Mouse (Mus musculus) midbrain, embryonic 14.5 days (tissue): ENCODE measurements at regions not wholly inside any gene's neighbourhood (a gene's known extent, or its start where the extent isn't known, plus 50 kb on each side); places are given as distances from the start of the nearest gene placed in this dataset.
A peak's percentile ranks its signal among the peaks of the same experiment; 100 is the strongest.

Experiments used
- ATAC-seq: fragments of 200-750 bp; cut with Nextera tagmentation; 2 replicates; pipeline ENCODE4 v1.8.0; 2017; ENCODE audit warnings: moderate number of reproducible peaks, moderate library complexity; ENCODE audit not compliant: low FRiP score, low TSS enrichment
- DNase-seq: peaks from one replicate; pipeline ENCODE4 v3.0.0-alpha.2; 2015
- H3K27ac ChIP-seq: fragments of 300-500 bp; sonication (generic); replicated peaks from 2 replicates; pipeline ENCODE4 v1.5.1; 2014; ENCODE audit warnings: mild to moderate bottlenecking, low read depth, low read length, moderate library complexity
- H3K27me3 ChIP-seq: fragments of 300-500 bp; sonication (generic); 2 replicates; pipeline ENCODE4 v1.6.1; 2014; ENCODE audit warnings: low read length, control low read depth, mixed read lengths; ENCODE audit not compliant: control insufficient read depth, insufficient read depth
- H3K36me3 ChIP-seq: fragments of 300-500 bp; sonication (generic); 2 replicates; pipeline ENCODE4 v1.6.1; 2014; ENCODE audit warnings: low read length, control low read depth; ENCODE audit not compliant: control insufficient read depth, insufficient read depth
- H3K4me1 ChIP-seq: fragments of 300-500 bp; sonication (generic); 2 replicates; pipeline ENCODE4 v1.6.1; 2014; ENCODE audit warnings: mild to moderate bottlenecking, antibody characterized with exemption, low read length, control low read depth; ENCODE audit not compliant: control insufficient read depth, insufficient read depth
- H3K4me2 ChIP-seq: fragments of 300-500 bp; sonication (generic); 2 replicates; pipeline ENCODE4 v1.6.1; 2014; ENCODE audit warnings: mild to moderate bottlenecking, low read length, moderate library complexity
- H3K4me3 ChIP-seq: fragments of 300-500 bp; sonication (generic); replicated peaks from 2 replicates; pipeline ENCODE4 v1.5.1; 2014; ENCODE audit warnings: low read depth, low read length
- H3K9ac ChIP-seq: fragments of 300-500 bp; sonication (generic); replicated peaks from 2 replicates; pipeline ENCODE4 v1.6.1; 2014; ENCODE audit warnings: mild to moderate bottlenecking, low read length, moderate library complexity
- H3K9me3 ChIP-seq: fragments of 300-500 bp; sonication (generic); 2 replicates; pipeline ENCODE4 v1.6.1; 2016; ENCODE audit warnings: low read length, control low read depth, mixed read lengths; ENCODE audit not compliant: control insufficient read depth
- WGBS: fragments of 180-500 bp; shearing (Covaris S2); extraction: QIAGEN DNeasy Blood & Tissue Kit; methylation state at CpG from one replicate; pipeline ENCODE4 v1.1.7; 2014; 5-methylcytosine and 5-hydroxymethylcytosine counted together

- 95% methylated on average over 5 of the region's 5 CpGs for WGBS
- H3K4me1 ChIP-seq: no peaks in the 10 kb centered on the region
- DNase-seq: no peak
- H3K4me3 ChIP-seq: no peak overlapping the region
- H3K36me3 ChIP-seq: no peaks in the 10 kb centered on the region
- no peaks in the 10 kb centered on the region for H3K9me3 ChIP-seq
- no peak overlapping the region for H3K9ac ChIP-seq
- no peaks in the 10 kb centered on the region for H3K27me3 ChIP-seq
- no peak overlapping the region for H3K4me2 ChIP-seq
- ATAC-seq: no peak
- no peak overlapping the region for H3K27ac ChIP-seq
Measured at GRCm38 (mm10) chr10:68378212-68378611, 99.7 kb upstream of the Arid5b start.

GRCm38 (mm10) chr10:68377479-68377878, 98.9 kb upstream of the Arid5b start:
- Histone ChIP-seq H3K4me2 (no peak overlapping the region), H3K27me3 (no peaks in the 10 kb centered on the region), H3K27ac (no peak overlapping the region), H3K4me1 (no peaks in the 10 kb centered on the region), H3K4me3 (no peak overlapping the region), H3K9me3 (no peaks in the 10 kb centered on the region), H3K9ac (no peak overlapping the region), H3K36me3 (no peaks in the 10 kb centered on the region)
- 96% methylated on average over 4 of the region's 4 CpGs for WGBS
- no peak for DNase-seq
- no peak for ATAC-seq

GRCm38 (mm10) chr10:68373875-68374274, 95.3 kb upstream of the Arid5b start:
- Histone ChIP-seq H3K4me1 (no peaks in the 10 kb centered on the region), H3K27me3 (no peaks in the 10 kb centered on the region), H3K4me3 (no peak overlapping the region), H3K27ac (no peak overlapping the region), H3K9me3 (no peaks in the 10 kb centered on the region), H3K36me3 (no peaks in the 10 kb centered on the region), H3K9ac (no peak overlapping the region), H3K4me2 (no peak overlapping the region)
- WGBS: 77% methylated on average over 5 of the region's 5 CpGs
- no peak for DNase-seq
- no peak for ATAC-seq

- no peak overlapping the region for H3K9ac ChIP-seq
- H3K27me3 ChIP-seq: no peaks in the 10 kb centered on the region
- H3K27ac ChIP-seq: no peak overlapping the region
- H3K9me3 ChIP-seq: no peaks in the 10 kb centered on the region
- WGBS: 93% methylated on average over 6 of the region's 6 CpGs
- no peak overlapping the region for H3K4me2 ChIP-seq
- H3K4me3 ChIP-seq: no peak overlapping the region
- no peaks in the 10 kb centered on the region for H3K4me1 ChIP-seq
- DNase-seq (no peak), ATAC-seq (no peak)
- H3K36me3 ChIP-seq: no peaks in the 10 kb centered on the region
Measured at GRCm38 (mm10) chr10:68371785-68372184, 93.2 kb upstream of the Arid5b start.

- 89% methylated on average over 8 of the region's 8 CpGs for WGBS
- no peak for ATAC-seq
Measured at GRCm38 (mm10) chr10:68370986-68371385, 92.4 kb upstream of the Arid5b start.

GRCm38 (mm10) chr10:68366796-68367195, 88.3 kb upstream of the Arid5b start:
- 0 out of 2 replicates have a peak, but pooled peaks cover 8% of the 10 kb centered on the region for H3K9me3 ChIP-seq
- no peaks in the 10 kb centered on the region for H3K27me3 ChIP-seq
- H3K36me3 ChIP-seq: no peaks in the 10 kb centered on the region
- no peak overlapping the region for H3K4me2 ChIP-seq
- WGBS: 91% methylated on average over 3 of the region's 3 CpGs
- H3K4me1 ChIP-seq: no peaks in the 10 kb centered on the region
- DNase-seq (no peak), ATAC-seq (no peak)
- no peak overlapping the region for H3K9ac ChIP-seq
- no peak overlapping the region for H3K27ac ChIP-seq
- no peak overlapping the region for H3K4me3 ChIP-seq

More at GRCm38 (mm10) chr10:68370986-68371385, 92.4 kb upstream of the Arid5b start:
- Histone ChIP-seq H3K9me3 (no peaks in the 10 kb centered on the region), H3K4me3 (no peak overlapping the region), H3K27ac (no peak overlapping the region), H3K4me1 (no peaks in the 10 kb centered on the region), H3K27me3 (no peaks in the 10 kb centered on the region), H3K36me3 (no peaks in the 10 kb centered on the region), H3K4me2 (no peak overlapping the region), H3K9ac (no peak overlapping the region)
- no peak for DNase-seq

- Histone ChIP-seq H3K27me3 (no peaks in the 10 kb centered on the region), H3K9me3 (0 out of 2 replicates have a peak, but pooled peaks cover 8% of the 10 kb centered on the region), H3K9ac (no peak overlapping the region), H3K27ac (no peak overlapping the region), H3K4me3 (no peak overlapping the region), H3K36me3 (no peaks in the 10 kb centered on the region), H3K4me1 (peaks cover 3% of the 10 kb centered on the region), H3K4me2 (no peak overlapping the region)
- DNase-seq (no peak), ATAC-seq (no peak)
- WGBS: 86% methylated on average over 6 of the region's 6 CpGs
Measured at GRCm38 (mm10) chr10:68360765-68361483, 82.4 kb upstream of the Arid5b start.

GRCm38 (mm10) chr10:68359135-68359534, 80.6 kb upstream of the Arid5b start:
- Histone ChIP-seq H3K4me1 (peaks cover 12% of the 10 kb centered on the region), H3K27ac (no peak overlapping the region), H3K9me3 (0 out of 2 replicates have a peak, but pooled peaks cover 3% of the 10 kb centered on the region), H3K4me2 (no peak overlapping the region), H3K9ac (no peak overlapping the region), H3K27me3 (no peaks in the 10 kb centered on the region), H3K36me3 (no peaks in the 10 kb centered on the region), H3K4me3 (no peak overlapping the region)
- 95% methylated on average over 2 of the region's 2 CpGs for WGBS
- DNase-seq (no peak), ATAC-seq (no peak)

- Histone ChIP-seq H3K9me3 (no peaks in the 10 kb centered on the region), H3K36me3 (no peaks in the 10 kb centered on the region), H3K4me1 (peaks cover 16% of the 10 kb centered on the region), H3K27ac (no peak overlapping the region), H3K9ac (no peak overlapping the region), H3K4me2 (no peak overlapping the region), H3K27me3 (no peaks in the 10 kb centered on the region), H3K4me3 (no peak overlapping the region)
- WGBS: 77% methylated on average over 6 of the region's 6 CpGs
- ATAC-seq (no peak; the same call in 1 of the 2 replicates), DNase-seq (peak; percentile 33)
Measured at GRCm38 (mm10) chr10:68356973-68357372, 78.4 kb upstream of the Arid5b start.
